Mouse (Mus musculus) brain, embryonic 14.5 days (tissue): ENCODE results near the gene Ahdc1.

Source experiments
- CTCF ChIP-seq: fragments of 200-500 bp; IDR thresholded peaks from 2 replicates; pipeline ENCODE4 v1.5.1; 2012; ENCODE audit warnings: inconsistent platforms, mild to moderate bottlenecking, moderate library complexity, borderline replicate concordance; ENCODE audit not compliant: insufficient read depth, insufficient read length; ENCODE audit errors: extremely low read depth
- POLR2A ChIP-seq: fragments of 200-500 bp; IDR thresholded peaks from 2 replicates; pipeline ENCODE4 v1.6.1; 2012; ENCODE audit warnings: mild to moderate bottlenecking, inconsistent platforms, borderline replicate concordance; ENCODE audit not compliant: poor library complexity, insufficient read depth, insufficient read length, severe bottlenecking; ENCODE audit errors: extremely low read depth

- TF ChIP-seq CTCF (no peak), POLR2A (no peak)
Observed at GRCm38 (mm10) chr4:133117556-133118411, 106.7 kb downstream of the Ahdc1 start.
